Mouse (Mus musculus): ENCODE data around the gene Taar7d. TPM values are rescaled to one million over a fixed set of nuclear protein-coding genes. Genes with fewer than 3 reads are reported as not detected.

Gene Taar7d
- polyA plus RNA-seq, 1 experiment from 2014 or later: not detected

Other genes starting within 250 kb of the Taar7d start
- 260 and 303 TPM in 2 replicates for gene Rps12, start 239.9 kb upstream of the Taar7d start, polyA plus RNA-seq (2014; fragmentation: Nextera tagmentation; extraction: Ambion mirVana)
- 5.6 and 6.3 TPM in 2 replicates for gene Slc18b1, start 230.2 kb upstream of the Taar7d start, polyA plus RNA-seq (2014; fragmentation: Nextera tagmentation; extraction: Ambion mirVana)
- gene Vnn3, start 175.8 kb upstream of the Taar7d start, polyA plus RNA-seq (2014; fragmentation: Nextera tagmentation; extraction: Ambion mirVana): not detected in 2 replicates
- gene Vnn1, start 132.5 kb upstream of the Taar7d start, polyA plus RNA-seq (2014; fragmentation: Nextera tagmentation; extraction: Ambion mirVana): 1.3 and 1.4 TPM in 2 replicates
- gene Taar1, start 106.9 kb upstream of the Taar7d start, polyA plus RNA-seq (2014; fragmentation: Nextera tagmentation; extraction: Ambion mirVana): not detected in 2 replicates
- not detected in 2 replicates for gene Taar2, start 88.7 kb upstream of the Taar7d start, polyA plus RNA-seq (2014; fragmentation: Nextera tagmentation; extraction: Ambion mirVana)
- gene Taar3, start 77.7 kb upstream of the Taar7d start, polyA plus RNA-seq (2014; fragmentation: Nextera tagmentation; extraction: Ambion mirVana): not detected in 2 replicates
- gene Taar4, start 66.7 kb upstream of the Taar7d start, polyA plus RNA-seq (2014; fragmentation: Nextera tagmentation; extraction: Ambion mirVana): not detected in 2 replicates
- gene Taar5, start 56.5 kb upstream of the Taar7d start, polyA plus RNA-seq (2014; fragmentation: Nextera tagmentation; extraction: Ambion mirVana): not detected in 2 replicates
- not detected in 2 replicates for gene Taar6, start 41.6 kb upstream of the Taar7d start, polyA plus RNA-seq (2014; fragmentation: Nextera tagmentation; extraction: Ambion mirVana)
- gene Taar7a, start 33.7 kb upstream of the Taar7d start, polyA plus RNA-seq (2014; fragmentation: Nextera tagmentation; extraction: Ambion mirVana): not detected in 2 replicates
- not detected in 2 replicates for gene Taar7b, start 27.3 kb upstream of the Taar7d start, polyA plus RNA-seq (2014; fragmentation: Nextera tagmentation; extraction: Ambion mirVana)
- gene Taar7e, start 10.4 kb downstream of the Taar7d start, polyA plus RNA-seq (2014; fragmentation: Nextera tagmentation; extraction: Ambion mirVana): not detected in 2 replicates
- not detected in 2 replicates for gene Taar7f, start 22.3 kb downstream of the Taar7d start, polyA plus RNA-seq (2014; fragmentation: Nextera tagmentation; extraction: Ambion mirVana)
- not detected in 2 replicates for gene Taar8a, start 49.3 kb downstream of the Taar7d start, polyA plus RNA-seq (2014; fragmentation: Nextera tagmentation; extraction: Ambion mirVana)
- gene Taar8b, start 65.1 kb downstream of the Taar7d start, polyA plus RNA-seq (2014; fragmentation: Nextera tagmentation; extraction: Ambion mirVana): not detected in 2 replicates
- gene Taar8c, start 74.7 kb downstream of the Taar7d start, polyA plus RNA-seq (2014; fragmentation: Nextera tagmentation; extraction: Ambion mirVana): not detected in 2 replicates
- not detected in 2 replicates for gene Taar9, start 82.3 kb downstream of the Taar7d start, polyA plus RNA-seq (2014; fragmentation: Nextera tagmentation; extraction: Ambion mirVana)
- 50.7 and 56.0 TPM in 2 replicates for gene Stx7, start 122.1 kb downstream of the Taar7d start, polyA plus RNA-seq (2014; fragmentation: Nextera tagmentation; extraction: Ambion mirVana)
- gene Moxd1, start 196.3 kb downstream of the Taar7d start, polyA plus RNA-seq (2014; fragmentation: Nextera tagmentation; extraction: Ambion mirVana): 2.3 and 2.8 TPM in 2 replicates